Mouse (Mus musculus): ENCODE measurements at regions not wholly inside any gene's neighbourhood (a gene's known extent, or its start where the extent isn't known, plus 50 kb on each side); places are given as distances from the start of the nearest gene placed in this dataset.

GRCm38 (mm10) chr11:52496908-52497307 is 100.7 kb downstream of the 9530068E07Rik start:
- TF ChIP-seq CTCF (IDR thresholded peaks at IDR 0.05; ENCODE audit: low read depth) (peak; percentile 31), EP300 (IDR thresholded peaks at IDR 0.05; ENCODE audit: low read depth) (no peak)

Data from liver, postnatal 0 days (tissue).